18 mouse cellular contexts compared by ENCODE assay signal in genomic region chr16:52077901-52078300, GRCm38 (mm10). TPM values are rescaled to one million over a fixed set of nuclear protein-coding genes. Genes with fewer than 3 reads are reported as not detected.
DNase-seq lines count a peak whose midpoint lies in the region; ATAC-seq and TF ChIP-seq lines count a peak whose summit lies in the region.
"Had no signal": no experiment of that assay in that cellular context is flagged by ENCODE, and none has a peak within 500 bp of the region (broad histone marks: within the 10 kb centered on the region; RNA-seq: fewer than 3 reads in every experiment).

No protein-coding gene starts in this region.

- peaks cover 19% of the 10 kb centered on the region for H3K4me1 ChIP-seq in heart, adult 2 months (ENCODE audit: control insufficient read depth, insufficient read depth, low read length)
- peaks cover 40% of the 10 kb centered on the region for H3K4me1 ChIP-seq in heart, embryonic 10.5 days
- H3K4me1 ChIP-seq in kidney, adult 2 months (ENCODE audit: control insufficient read depth, insufficient read depth, low read length): peaks cover 17% of the 10 kb centered on the region; the same call in 1 of the 2 replicates
- H3K4me1 ChIP-seq in midbrain, postnatal 0 days (ENCODE audit: insufficient read depth, low read length): no peaks in the 10 kb centered on the region
- H3K4me1 ChIP-seq: hindbrain, embryonic 12.5 days had no signal

- TF ChIP-seq EP300 in heart, adult 2 months (IDR thresholded peaks at IDR 0.05; ENCODE audit: insufficient read depth, low read depth, low read length): no peak

- DNase-seq in heart, adult 2 months: no peak
- no peak for DNase-seq in heart, embryonic 10.5 days (ENCODE audit: low spot score)
- DNase-seq in kidney, adult 2 months: peak; percentile 40
- no peak for DNase-seq in kidney, postnatal 4 days
- peak; percentile 41 for DNase-seq in adipocyte (ENCODE audit: low spot score)
- peak; percentile 35 for DNase-seq in brain, adult 2 months (ENCODE audit: low read depth, low spot score)
- DNase-seq in midbrain, postnatal 0 days (ENCODE audit: low spot score): no peak
- DNase-seq: adrenal gland, adult 8-10 months; adrenal gland, postnatal 36 days; cerebellum, adult 11-12 months; cerebellum, adult 9-10 months; cerebellum, postnatal 25 days; heart, postnatal 36 days; kidney, adult 8-10 months had no signal

- TF ChIP-seq POLR2A in heart, adult 2 months (IDR thresholded peaks at IDR 0.05; ENCODE audit: insufficient read depth, low read depth, low read length): no peak
- no peak for TF ChIP-seq POLR2A in kidney, adult 2 months (IDR thresholded peaks at IDR 0.05; ENCODE audit: low read depth, low read length)

- peaks cover 9% of the 10 kb centered on the region for H3K79me2 ChIP-seq in heart, adult 2 months (replicated peaks; ENCODE audit: control insufficient read depth, insufficient read depth, low read length)

- H3K4me3 ChIP-seq in heart, adult 2 months: no peak overlapping the region
- no peak overlapping the region for H3K4me3 ChIP-seq in heart, embryonic 10.5 days
- H3K4me3 ChIP-seq in kidney, adult 2 months (ENCODE audit: insufficient read depth, low read depth, low read length): no peak overlapping the region
- no peak overlapping the region for H3K4me3 ChIP-seq in midbrain, postnatal 0 days (ENCODE audit: low read depth, low read length)
- H3K4me3 ChIP-seq: embryonic facial prominence, embryonic 12.5 days; hindbrain, embryonic 12.5 days had no signal

- 47% methylated on average over 4 of the region's 4 CpGs for WGBS in heart, adult 2 months
- 67% methylated on average over 4 of the region's 4 CpGs for WGBS in heart, embryonic 10.5 days
- WGBS in kidney, adult 2 months: 62% methylated on average over 4 of the region's 4 CpGs
- 67% methylated on average over 4 of the region's 4 CpGs for WGBS in midbrain, postnatal 0 days

- H3K36me3 ChIP-seq in heart, adult 2 months (ENCODE audit: control insufficient read depth, insufficient read depth, low read length): peaks cover 20% of the 10 kb centered on the region
- no peaks in the 10 kb centered on the region for H3K36me3 ChIP-seq in heart, embryonic 10.5 days
- no peaks in the 10 kb centered on the region for H3K36me3 ChIP-seq in kidney, adult 2 months (ENCODE audit: control insufficient read depth, insufficient read depth, low read length)
- no peaks in the 10 kb centered on the region for H3K36me3 ChIP-seq in midbrain, postnatal 0 days (ENCODE audit: insufficient read depth, low read length)
- H3K36me3 ChIP-seq: embryonic facial prominence, embryonic 12.5 days; hindbrain, embryonic 12.5 days had no signal

- H3K9me3 ChIP-seq in heart, embryonic 10.5 days: no peaks in the 10 kb centered on the region
- H3K9me3 ChIP-seq in midbrain, postnatal 0 days (ENCODE audit: low read length): no peaks in the 10 kb centered on the region
- H3K9me3 ChIP-seq: embryonic facial prominence, embryonic 12.5 days; hindbrain, embryonic 12.5 days had no signal

- no peak overlapping the region for H3K4me2 ChIP-seq in midbrain, postnatal 0 days (ENCODE audit: low read depth, low read length, poor library complexity, severe bottlenecking)
- H3K4me2 ChIP-seq: embryonic facial prominence, embryonic 12.5 days; hindbrain, embryonic 12.5 days had no signal

- no peak for TF ChIP-seq CTCF in heart, adult 2 months (IDR thresholded peaks at IDR 0.05)
- TF ChIP-seq CTCF in kidney, adult 2 months (conservative IDR thresholded peaks at IDR 0.05; ENCODE audit: insufficient read depth, insufficient read length, low read depth, low read length): no peak
- no peak for TF ChIP-seq CTCF in midbrain, postnatal 0 days (IDR thresholded peaks at IDR 0.05)

- intact Hi-C loops in heart, adult 2 months (cut with DNase I): loop anchor here (5.0 kb wide), 1 partner anchor 46 kb away; the partner anchor contains the start of gene Cblb

- ATAC-seq in midbrain, postnatal 0 days (ENCODE audit: low FRiP score): no peak
- ATAC-seq: forebrain, embryonic 16.5 days; hindbrain, postnatal 0 days had no signal

- H3K27me3 ChIP-seq in heart, adult 2 months (ENCODE audit: control insufficient read depth, insufficient read depth, low read length): no peaks in the 10 kb centered on the region
- no peaks in the 10 kb centered on the region for H3K27me3 ChIP-seq in heart, embryonic 10.5 days (ENCODE audit: insufficient read depth, poor library complexity, severe bottlenecking)
- H3K27me3 ChIP-seq in kidney, adult 2 months (replicated peaks; ENCODE audit: control insufficient read depth, insufficient read depth, low read length): no peaks in the 10 kb centered on the region
- H3K27me3 ChIP-seq in midbrain, postnatal 0 days (ENCODE audit: insufficient read depth, low read length): no peaks in the 10 kb centered on the region
- H3K27me3 ChIP-seq: embryonic facial prominence, embryonic 12.5 days; hindbrain, embryonic 12.5 days had no signal

- H3K9ac ChIP-seq in heart, adult 2 months (ENCODE audit: low read depth, low read length): no peak overlapping the region
- no peak overlapping the region for H3K9ac ChIP-seq in midbrain, postnatal 0 days (replicated peaks; ENCODE audit: low read length, poor library complexity, severe bottlenecking)
- H3K9ac ChIP-seq: embryonic facial prominence, embryonic 12.5 days; hindbrain, embryonic 12.5 days had no signal

- H3K27ac ChIP-seq in heart, adult 2 months: peak overlapping the region; percentile 67
- H3K27ac ChIP-seq in heart, embryonic 10.5 days: no peak overlapping the region
- no peak overlapping the region for H3K27ac ChIP-seq in kidney, adult 2 months (ENCODE audit: insufficient read depth, low read depth, low read length)
- no peak overlapping the region for H3K27ac ChIP-seq in midbrain, postnatal 0 days (ENCODE audit: low read depth, low read length)
- H3K27ac ChIP-seq: embryonic facial prominence, embryonic 12.5 days; hindbrain, embryonic 12.5 days; hindbrain, postnatal 0 days had no signal

RNA-seq across cellular contexts. Expression of gene Cblb, which starts 46.9 kb away (rescaled TPM):
- 10 to 100 TPM; 13.6 to 14.0 TPM for total RNA-seq in heart, adult 2 months (2021)
- polyA plus RNA-seq in heart, adult 2 months (2012; rRNA removed): 7.5 and 9.8 TPM in 2 replicates
- polyA plus RNA-seq in heart, embryonic 10.5 days (2016; fragmentation: Nextera tagmentation; extraction: Ambion mirVana): 15.5 and 16.1 TPM in 2 replicates
- 7.9 and 8.8 TPM in 2 replicates for polyA plus RNA-seq in kidney, adult 2 months (2012; rRNA removed)
- total RNA-seq in midbrain, postnatal 0 days (2014; rRNA removed): 12.0 and 12.6 TPM in 2 replicates
- polyA plus RNA-seq in midbrain, postnatal 0 days (2015; fragmentation: Nextera tagmentation; extraction: Ambion mirVana): 4.1 and 4.5 TPM in 2 replicates

Comparison
In these comparisons a context has a peak if more than half of its experiments do, and no peak if none do; other contexts are left out.
1. DNase-seq: peak in kidney, adult 2 months (single experiment), adipocyte (single experiment) and brain, adult 2 months (single experiment); none in heart, adult 2 months (0 of 2), heart, embryonic 10.5 days (single experiment), kidney, postnatal 4 days (0 of 2) and midbrain, postnatal 0 days (single experiment).